Mouse (Mus musculus): ENCODE results near the gene Olfr10.

DNA sequence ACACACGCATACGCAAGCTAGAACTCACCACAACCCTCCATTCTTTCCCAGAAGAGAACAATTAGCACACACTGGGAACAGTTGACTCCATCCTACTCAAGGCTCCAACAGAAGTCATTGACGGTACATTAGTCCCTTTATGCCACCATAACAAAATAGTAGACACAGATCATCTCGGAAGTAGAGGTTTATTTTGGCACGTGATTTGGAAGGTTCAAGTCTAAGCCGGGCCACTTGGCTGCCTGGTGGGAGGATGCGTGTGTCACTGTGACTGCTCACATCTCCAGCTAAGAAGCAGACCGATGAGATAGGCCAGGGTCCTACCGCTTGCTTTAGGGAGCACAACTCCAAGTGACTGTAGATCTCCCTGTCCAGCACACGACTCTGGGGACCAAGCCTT lies 37.2 kb upstream of the Olfr10 start:
- TF ChIP-seq E2F4 (IDR thresholded peaks at IDR 0.05; ENCODE audit: insufficient read depth) (no peak), REST (IDR thresholded peaks at IDR 0.05; ENCODE audit: insufficient read depth, insufficient read length) (no peak), MAX (IDR thresholded peaks at IDR 0.05; ENCODE audit: low read depth) (no peak), POLR2A (IDR thresholded peaks at IDR 0.05; ENCODE audit: insufficient read length, low read depth) (no peak), USF1 (IDR thresholded peaks at IDR 0.05; ENCODE audit: low read depth) (no peak), TCF12 (IDR thresholded peaks at IDR 0.05; ENCODE audit: insufficient read depth, poor library complexity, severe bottlenecking) (no peak), MYOD1 (IDR thresholded peaks at IDR 0.05; ENCODE audit: control insufficient read depth in 1 of 3, insufficient read length in 2 of 3, low read depth in 2 of 3) (no peak), POLR2AphosphoS2 (IDR thresholded peaks at IDR 0.05; ENCODE audit: insufficient read length, low read depth) (no peak), CEBPB (IDR thresholded peaks at IDR 0.05; ENCODE audit: insufficient read depth, poor library complexity, severe bottlenecking) (no peak), SRF (IDR thresholded peaks at IDR 0.05; ENCODE audit: control insufficient read depth, insufficient read length, low read depth) (no peak)
